Mouse (Mus musculus): ENCODE data around the gene Gpr137. TPM values are rescaled to one million over a fixed set of nuclear protein-coding genes. Genes with fewer than 3 reads are reported as not detected.
"Not testable (repeated sequence)": the region's sequence is repeated elsewhere in the genome, so short reads cannot be mapped to it uniquely, and the experiment has no call there.

Gene Gpr137
- total RNA-seq, 2 experiments from 2014 or later, result 15.7 to 16.1 TPM

DNA sequence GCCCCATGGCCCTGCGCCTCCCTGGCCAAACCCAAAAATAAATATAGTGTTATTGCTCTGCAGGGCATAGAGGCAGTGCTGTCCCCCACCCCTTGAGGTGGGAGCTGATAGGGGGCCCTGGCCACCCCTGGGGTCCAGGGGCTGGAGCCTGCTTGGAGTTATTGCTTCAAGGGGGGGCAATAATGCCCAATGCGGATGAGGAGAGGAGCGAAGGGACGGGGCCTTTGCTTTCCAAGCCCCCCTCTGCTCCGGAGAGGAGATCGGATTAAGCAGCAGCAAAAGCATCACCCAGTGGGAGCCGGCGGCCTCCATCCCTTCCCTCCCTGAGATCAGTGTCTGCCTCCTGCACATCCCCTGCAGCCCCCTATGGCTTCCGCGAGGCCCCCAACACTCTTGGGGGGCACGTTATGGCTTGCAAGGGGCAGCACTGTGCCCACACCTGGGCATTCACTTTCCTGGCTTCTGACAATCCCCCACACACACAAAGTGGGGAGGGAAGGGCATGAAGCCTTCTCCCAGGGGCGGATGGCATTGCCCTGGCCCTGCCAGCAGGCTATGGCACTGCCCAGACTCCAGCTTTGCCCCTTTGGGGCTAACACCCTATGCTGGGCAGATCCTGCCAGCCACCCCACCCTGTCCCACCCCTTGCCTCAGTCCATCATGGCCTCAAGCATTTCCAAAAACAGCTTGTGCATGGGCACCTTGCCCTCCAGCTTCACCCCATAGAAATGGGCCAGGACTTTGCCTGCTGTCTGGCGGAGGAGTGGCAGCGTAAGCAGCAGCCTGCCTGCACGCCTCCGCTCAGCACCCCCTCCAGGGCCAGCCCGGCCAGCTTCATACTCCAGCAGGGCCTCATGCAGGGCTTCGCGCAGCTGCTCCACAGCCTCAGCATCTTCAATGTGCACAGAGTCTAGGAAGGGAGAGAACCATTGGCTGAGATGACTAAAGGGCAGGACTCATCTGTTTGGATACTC, 30.9 kb downstream of the Gpr137 start:
- no peak for ATAC-seq (replicated peaks; ENCODE audit: low FRiP score, low TSS enrichment, poor library complexity, severe bottlenecking)

DNA sequence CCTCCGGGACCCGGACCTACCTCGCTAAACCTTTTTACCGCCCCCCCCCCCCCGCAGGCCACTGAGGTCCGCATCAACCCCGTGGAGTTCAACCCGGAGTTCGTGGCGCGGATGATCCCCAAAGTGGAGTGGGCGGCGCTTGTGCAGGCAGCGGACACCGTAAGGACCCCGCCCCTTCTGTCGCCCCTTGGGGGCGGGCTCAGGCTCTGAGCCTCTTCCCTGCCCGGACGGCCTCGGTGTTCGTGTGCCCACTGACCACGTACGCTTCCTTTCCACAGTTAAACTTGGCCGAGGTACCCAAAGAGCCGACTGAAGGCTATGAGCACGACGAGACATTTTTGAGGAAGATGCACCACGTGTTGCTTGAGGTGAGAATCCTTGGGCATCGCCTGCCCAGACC, 32.0 kb downstream of the Gpr137 start:
- ATAC-seq (replicated peaks; ENCODE audit: low FRiP score, low TSS enrichment, poor library complexity, severe bottlenecking), result peak; percentile 52

DNA sequence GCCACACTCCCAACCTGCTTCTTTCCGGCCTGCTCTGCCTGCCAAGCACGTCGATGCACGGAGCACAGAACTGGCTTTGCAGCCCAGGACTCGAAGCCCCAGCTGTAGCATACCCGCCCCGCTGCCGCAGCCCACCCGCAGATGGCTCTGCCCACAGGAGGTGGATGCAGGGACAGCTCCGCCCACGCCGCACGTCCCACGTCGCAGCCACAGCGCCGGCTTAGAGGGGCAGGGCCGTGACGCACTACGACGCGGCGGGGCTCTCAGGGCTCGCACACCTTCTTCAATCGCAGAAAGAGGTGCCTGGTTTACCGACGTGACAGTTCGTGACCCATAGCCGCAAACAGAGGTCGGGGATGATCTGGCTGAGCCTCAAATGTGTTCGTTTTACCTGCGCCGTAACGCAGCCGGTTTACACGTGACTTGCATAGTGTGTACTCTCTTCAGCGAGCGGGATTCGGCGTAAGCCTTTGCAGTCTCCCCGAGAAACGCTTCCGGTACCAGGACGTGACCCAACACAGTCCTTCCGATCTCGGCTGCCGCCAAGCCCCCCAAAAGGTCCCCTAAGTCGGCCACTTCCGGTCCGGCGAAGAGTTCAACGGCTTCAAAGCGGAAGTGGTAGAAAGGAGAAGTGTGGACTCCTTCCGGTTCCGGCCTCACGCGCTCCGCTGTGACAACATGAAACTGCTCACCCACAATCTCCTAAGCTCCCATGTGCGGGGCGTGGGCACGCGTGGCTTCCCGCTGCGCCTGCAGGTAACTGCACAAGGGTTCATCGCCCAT, 32.6 kb downstream of the Gpr137 start, which contains the start of the genes Trmt112 and Prdx5:
Trmt112 (plus strand) TSS at position 192 of the 783 bp plus-strand sequence.
Prdx5 (minus strand) TSS at position 600 of the 783 bp plus-strand sequence.
- peak; percentile 88 for ATAC-seq (replicated peaks; ENCODE audit: low FRiP score, low TSS enrichment, poor library complexity, severe bottlenecking)

DNA sequence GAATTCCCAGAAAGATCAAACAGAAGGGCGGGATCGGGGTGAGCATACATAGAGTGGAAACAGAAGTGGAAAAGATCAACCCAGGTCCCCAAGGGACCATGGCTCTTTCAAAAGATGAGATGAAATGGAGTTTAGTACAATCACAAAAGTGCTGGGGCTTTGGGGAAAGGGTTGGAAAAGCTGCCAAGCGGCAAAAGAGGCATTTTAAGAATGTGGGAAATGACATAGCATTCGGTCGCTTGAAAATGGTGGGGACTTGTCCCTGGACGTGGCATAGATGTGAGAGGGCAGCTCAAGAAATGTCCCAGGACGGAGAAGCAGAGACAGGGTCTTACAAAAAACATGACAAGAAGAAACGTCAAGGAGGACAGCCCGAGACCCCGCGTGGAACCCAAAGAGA, 33.3 kb downstream of the Gpr137 start:
- ATAC-seq (replicated peaks; ENCODE audit: low FRiP score, low TSS enrichment, poor library complexity, severe bottlenecking), result no peak

DNA sequence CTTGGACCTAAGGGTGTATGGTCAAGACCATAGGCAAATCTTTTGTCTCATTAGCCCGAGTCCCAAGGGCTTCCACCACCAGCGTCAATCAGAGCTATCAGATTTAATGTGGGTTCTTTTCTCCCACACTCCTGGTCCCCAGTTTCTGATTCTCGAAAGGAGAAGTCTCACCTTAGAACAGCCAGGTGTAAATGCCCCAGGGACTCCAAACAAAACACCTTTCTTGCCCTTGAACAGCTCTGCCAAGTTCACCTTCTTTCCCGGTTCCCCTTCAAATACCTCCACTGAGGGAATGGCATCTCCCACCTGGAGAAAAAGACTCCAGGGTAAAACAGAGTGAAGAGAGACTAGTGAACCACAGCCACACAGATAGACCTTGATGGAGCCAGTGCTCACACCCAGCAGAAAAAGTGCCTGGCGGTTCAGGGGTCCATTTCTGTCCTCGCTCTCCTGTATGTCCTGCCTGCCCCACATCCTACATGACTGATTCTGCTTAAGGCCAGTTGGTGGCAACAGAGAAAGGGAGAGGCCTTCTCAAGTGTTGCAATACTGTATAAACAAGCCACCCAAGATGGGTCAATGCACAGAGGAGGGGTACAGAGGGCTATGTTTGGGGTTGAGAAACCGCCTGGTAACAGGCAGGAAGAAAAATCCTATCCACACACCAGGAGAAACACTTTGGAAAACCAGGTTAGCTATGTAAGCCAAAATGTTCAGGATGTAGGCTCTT, 34.3 kb downstream of the Gpr137 start:
- ATAC-seq (replicated peaks; ENCODE audit: low FRiP score, low TSS enrichment, poor library complexity, severe bottlenecking), result no peak

DNA sequence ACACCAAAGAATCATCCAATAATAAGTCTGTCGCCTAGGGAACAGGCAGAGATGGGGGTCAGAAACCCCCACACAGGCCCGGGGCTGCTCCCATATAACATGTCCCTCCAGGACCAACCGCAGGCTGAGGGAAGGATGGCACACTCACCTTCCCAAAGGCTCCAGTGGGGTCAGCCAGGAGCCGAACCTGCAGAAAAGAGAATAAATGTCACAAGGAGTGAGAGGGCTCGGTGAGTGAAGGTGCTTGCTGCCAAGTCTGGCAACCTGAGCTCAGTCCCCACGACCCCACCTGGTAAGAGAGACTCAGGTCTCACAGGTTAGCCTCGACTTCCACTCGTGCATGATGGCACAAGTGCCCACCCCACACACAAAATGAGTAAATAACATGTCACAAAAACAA, 35.2 kb downstream of the Gpr137 start:
- ATAC-seq (replicated peaks; ENCODE audit: low FRiP score, low TSS enrichment, poor library complexity, severe bottlenecking), result no peak

DNA sequence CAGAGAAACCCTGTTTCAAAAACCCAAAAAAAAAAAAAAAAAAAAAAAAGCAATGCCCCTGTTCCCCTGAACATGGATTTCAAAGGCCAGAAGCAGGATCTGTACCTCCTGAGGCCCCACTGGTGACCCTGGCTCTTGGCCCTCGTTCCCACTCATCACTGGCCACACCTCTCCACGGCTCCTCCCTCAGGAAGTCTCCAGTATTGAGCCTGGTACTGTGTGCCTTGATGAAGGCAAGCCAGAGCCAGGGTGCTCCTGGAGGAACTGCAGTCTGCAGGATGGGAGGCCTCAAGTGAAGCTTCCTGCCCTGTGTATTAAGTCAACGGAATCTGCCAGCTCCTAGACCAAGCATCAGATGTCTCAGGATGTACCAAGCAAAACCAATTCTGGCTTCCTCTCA, 36.1 kb downstream of the Gpr137 start:
- no peak for ATAC-seq (replicated peaks; ENCODE audit: low FRiP score, low TSS enrichment, poor library complexity, severe bottlenecking)

DNA sequence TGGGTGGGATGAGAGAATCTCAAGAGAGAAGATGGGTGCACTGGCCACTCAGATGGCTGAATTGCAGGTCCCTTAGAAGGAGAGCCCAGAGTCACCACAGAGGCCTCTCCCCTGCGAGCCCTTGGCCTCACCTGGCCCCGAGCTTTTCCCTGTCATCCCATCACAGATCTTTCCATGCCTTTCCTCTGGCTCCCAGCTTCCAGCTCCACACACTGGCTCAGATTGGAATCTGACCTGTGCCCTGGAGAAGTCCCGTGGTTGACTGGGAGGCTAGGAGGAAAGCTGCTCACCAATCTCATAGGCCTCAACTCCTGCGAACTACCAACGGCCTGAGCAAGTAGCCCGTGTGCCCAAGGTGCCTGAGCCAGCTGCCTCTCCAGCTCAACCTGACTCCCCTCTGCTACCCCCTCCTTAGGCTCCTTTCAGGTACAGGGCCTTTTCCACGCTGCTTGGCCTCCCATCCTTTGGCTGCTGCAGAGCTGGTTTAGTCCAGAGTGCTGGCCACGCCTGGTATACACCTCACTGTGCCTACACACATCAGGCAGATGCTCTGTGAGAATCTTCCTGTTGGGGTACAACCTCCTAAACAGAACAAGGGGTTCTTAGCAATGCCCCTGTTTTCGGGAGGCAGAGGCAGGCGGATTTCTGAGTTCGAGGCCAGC, 36.7 kb downstream of the Gpr137 start:
- no peak for ATAC-seq (replicated peaks; ENCODE audit: low FRiP score, low TSS enrichment, poor library complexity, severe bottlenecking)

DNA sequence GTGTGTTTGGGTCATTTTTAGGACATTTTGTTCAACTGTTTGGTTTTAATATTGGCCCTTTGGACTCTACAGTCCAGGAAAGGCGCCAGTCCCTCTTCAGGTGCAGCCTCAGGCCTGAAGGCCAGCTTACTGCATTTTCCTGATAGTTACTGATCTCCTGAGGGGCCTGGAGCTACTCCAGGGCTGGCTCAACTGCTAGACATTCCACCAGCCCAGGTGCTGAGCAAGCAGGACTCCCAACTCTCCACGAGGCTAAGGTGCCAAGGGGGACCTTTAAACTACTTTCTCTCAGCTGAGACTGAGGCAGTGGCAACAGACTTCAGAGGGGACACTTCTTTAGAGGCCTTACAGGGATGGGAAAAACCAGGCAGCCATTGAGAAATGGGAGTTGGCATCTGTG, 37.4 kb downstream of the Gpr137 start:
- no peak for ATAC-seq (replicated peaks; ENCODE audit: low FRiP score, low TSS enrichment, poor library complexity, severe bottlenecking)

DNA sequence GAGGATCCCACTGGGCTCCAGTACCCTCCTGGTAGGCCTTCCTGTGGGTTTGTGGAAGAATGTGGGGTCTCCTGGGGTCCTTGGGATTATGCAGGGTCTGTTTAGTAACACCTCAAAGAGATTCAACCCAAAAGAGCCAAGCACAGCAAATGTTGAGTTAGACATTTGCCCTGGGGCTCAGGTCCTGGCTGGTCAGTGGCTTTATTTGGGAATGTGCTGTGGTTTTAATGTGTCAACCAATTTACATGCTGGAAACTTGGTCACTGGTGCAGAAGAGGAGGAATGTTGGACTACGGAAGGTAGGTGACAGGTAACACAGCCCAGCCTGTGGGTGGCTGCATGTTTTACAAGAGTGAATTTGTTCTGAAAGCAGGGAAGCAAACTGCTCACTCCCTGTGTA, 39.2 kb downstream of the Gpr137 start:
- no peak for ATAC-seq (replicated peaks; ENCODE audit: low FRiP score, low TSS enrichment, poor library complexity, severe bottlenecking)

DNA sequence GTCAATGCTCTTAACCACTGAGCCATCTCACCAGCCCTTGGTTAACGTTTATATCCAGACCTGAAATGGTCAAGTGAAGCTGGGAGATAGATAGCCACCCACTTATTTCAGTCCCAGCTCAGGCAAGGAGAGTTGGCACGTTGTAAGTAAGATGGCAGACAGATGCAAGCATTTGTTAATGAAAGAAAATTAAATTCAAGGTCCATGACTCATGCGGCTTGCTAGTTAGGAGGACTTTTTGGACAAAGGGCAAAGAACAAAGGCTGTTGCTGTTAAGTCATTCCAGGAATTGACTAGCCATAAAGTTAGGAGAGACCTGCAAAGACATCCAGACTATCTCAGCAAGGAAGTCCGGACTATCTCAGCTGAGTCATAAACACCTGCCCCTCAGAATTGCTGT, 42.6 kb downstream of the Gpr137 start:
- no peak for ATAC-seq (replicated peaks; ENCODE audit: low FRiP score, low TSS enrichment, poor library complexity, severe bottlenecking)

DNA sequence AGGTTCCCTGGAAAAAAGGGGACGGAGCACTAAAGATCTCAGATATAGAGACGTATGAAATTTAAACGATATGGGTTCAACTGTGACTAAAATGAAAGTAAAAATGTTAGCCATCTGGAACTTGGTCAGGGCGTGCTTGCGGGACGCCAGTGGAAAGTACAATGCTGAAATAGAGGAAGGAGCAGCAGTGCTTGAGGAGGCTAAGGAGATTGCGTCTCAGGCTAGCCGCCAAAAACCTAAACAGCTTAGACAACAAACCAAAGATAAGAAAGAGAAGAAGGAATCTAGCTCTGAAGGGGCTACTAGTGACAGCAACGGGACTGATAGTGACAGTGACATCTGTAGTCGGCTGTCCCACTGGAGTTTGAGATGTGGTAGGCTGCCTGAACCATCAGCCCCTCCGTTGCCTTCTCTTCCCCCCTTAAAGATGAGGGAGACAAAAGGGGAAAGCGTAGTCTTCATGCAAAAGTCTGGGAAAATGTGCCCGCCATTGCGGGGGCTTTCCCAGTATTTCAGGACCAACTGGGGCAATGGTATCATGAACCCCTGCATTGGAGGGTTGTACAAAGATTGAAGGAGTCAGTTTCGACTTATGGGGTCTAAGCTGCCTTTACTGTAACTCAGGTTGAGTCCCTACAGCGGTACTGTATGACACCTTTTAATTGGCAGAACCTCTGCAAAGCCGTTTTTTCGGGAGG, 46.5 kb downstream of the Gpr137 start:
- not testable (repeated sequence) for ATAC-seq (replicated peaks; ENCODE audit: low FRiP score, low TSS enrichment, poor library complexity, severe bottlenecking)

DNA sequence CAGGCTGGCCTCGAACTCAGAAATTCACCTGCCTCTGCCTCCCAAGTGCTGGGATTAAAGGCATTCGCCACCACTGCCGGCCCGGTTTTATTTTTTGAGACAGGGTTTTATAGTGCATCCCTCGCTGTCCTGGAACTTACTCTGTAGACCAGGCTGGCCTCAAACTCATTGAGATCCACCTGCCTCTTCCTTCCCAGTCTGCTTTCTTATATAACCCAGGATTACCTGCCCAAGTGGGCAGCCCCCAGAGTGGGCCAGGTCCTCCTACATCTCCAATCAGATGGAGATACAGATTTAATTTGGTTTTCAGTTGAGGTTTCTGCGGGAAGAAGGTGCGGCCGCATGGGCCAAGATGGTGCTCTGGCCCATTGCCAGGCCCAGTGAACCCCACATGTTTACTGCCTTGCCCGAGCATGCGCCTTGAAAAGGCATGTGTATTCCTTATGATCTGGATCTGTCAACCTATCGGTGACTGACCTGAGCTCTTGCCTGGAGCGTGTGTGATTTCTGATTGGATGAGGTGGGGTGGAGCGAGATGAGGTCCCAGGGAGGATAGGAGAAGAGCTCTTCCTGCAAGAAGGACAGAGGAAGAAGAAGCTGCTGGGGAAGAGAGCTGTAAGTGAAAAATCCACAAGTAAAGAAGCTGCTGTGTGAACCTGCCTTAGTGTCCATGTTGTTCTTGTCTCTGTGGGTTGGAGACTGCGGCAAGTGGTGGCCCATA, 48.4 kb downstream of the Gpr137 start:
- no peak for ATAC-seq (replicated peaks; ENCODE audit: low FRiP score, low TSS enrichment, poor library complexity, severe bottlenecking)

DNA sequence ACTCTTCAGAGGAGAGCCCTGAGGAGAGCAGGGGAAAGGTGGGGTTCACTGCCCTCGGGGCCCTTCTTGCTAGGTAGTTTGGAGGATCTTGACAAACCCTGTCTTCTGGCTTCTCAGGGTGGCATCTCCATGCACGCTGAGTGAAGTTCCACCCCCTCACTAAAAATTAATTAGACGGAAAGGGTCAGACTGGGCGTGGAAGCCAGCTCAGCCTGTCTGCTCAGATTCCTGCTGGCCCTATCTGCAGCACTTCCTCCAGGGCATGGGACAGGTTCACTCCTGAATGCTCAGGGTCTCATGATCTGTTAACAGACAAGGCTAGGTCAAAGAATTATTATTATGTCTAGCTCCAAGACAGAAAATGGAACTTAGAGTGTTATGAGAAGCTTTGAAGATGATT, 49.8 kb downstream of the Gpr137 start:
- no peak for ATAC-seq (replicated peaks; ENCODE audit: low FRiP score, low TSS enrichment, poor library complexity, severe bottlenecking)

All from megakaryocyte-erythroid progenitor cell, adult 5-6 weeks (primary cell).